Mouse (Mus musculus): Measurements from ENCODE around the gene Glis2.

Gene Glis2

GRCm38 (mm10) chr16:4593971-4594813, at the start of gene Glis2:
Glis2 (plus strand) TSS chr16:4594713.
- peak in 1 of 2 experiments; percentile 32 for DNase-seq (ENCODE audit: low spot score in 2 of 2)

GRCm38 (mm10) chr16:4544845-4545244, 49.7 kb upstream of the Glis2 start:
- no peak for DNase-seq (ENCODE audit: low spot score in 2 of 2)

DNA sequence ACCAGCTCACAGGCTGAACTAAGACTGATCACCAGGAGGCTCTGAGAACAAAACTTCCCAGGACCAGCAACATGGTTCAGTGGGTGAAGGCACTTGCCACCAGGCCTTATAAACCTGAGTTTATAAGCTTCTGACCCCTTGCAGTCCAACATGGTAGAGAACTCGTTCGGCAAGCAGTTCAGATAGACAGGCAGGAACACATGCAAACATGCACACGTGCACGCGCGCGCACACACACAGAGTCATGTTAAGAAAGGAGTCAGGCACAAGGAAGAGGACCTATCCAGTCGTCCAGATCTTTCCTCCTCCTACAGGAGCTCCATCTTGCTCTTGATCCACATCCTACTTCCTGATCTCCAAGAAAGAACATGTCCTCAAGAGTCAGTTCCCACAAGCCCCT, 47.7 kb upstream of the Glis2 start:
- DNase-seq (ENCODE audit: low spot score in 2 of 2): no peak

DNA sequence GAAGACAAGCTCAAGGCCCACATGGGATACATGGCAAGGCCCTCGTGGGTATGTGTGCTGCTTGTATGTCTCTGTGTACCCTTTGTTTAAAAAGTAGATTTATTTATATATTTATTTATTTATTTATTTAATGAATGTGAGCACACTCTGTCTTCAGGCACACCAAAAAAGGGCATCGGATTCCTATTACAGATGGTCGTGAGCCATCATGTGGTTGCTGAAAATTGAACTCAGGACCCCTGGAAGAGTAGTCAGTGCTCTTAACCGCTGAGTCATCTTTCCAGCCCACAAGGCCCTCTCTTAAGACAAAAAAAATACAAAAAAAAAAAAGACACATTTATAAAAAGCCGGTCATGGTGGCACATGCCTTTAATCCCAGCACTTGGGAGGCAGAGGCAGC, 46.9 kb upstream of the Glis2 start:
- DNase-seq (ENCODE audit: low spot score in 2 of 2): no peak

DNA sequence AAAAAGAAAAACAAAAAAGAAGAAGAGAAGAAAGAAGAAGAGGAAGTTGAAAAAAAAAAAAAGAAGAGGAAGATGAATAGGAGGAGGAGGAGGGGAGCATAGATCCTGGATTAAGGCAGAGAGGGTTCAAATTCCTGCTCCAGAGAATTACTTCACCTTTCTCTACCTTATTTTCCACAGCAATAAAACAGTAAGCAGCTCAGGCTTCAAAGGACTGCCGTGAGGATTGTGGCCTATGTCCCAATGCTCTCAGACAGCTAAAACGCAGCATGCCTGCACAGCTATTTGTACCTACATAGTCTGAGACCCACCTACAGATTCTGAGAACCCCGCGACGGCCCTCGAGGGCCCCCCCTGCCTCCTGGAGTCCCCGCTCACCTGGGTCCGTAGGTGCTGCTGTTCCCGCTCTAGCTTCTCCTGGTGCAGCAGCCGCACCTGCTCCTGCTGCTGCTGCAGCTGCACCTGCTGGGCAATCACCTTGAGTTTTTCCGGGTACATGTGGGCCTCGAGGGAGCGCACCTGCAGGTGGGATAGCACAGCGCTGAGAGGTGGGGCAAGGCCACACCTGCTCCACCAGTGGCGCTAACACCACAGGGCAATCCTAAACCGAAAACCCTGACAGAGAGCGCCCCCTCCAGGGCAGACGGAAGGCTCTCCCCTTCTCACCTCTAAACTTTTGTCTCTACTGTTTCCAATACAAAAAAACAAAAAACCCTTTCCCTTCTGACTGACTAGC, 45.4 kb upstream of the Glis2 start:
- DNase-seq (ENCODE audit: low spot score in 2 of 2): no peak

DNA sequence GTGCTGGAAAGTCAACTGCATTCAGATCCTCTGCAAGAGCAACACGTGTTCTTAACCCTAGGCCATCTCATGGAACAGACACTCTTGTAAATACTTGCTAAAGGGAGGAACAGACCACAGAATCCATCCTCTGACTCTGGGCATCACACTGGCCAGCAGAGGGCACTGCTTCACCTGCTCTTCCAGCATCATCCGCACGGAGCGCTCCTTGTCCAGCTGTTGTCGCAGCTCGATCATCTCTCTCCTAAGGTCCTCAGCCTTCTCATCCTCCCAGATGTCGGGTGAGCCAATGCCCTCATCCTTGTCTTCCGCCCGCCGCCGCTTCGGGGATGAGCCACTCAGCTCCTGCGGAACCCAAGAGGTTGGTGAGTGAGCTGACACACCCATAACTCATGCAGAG, 43.5 kb upstream of the Glis2 start:
- peak; percentile 36 to 55 for DNase-seq (ENCODE audit: low spot score in 2 of 2)

DNA sequence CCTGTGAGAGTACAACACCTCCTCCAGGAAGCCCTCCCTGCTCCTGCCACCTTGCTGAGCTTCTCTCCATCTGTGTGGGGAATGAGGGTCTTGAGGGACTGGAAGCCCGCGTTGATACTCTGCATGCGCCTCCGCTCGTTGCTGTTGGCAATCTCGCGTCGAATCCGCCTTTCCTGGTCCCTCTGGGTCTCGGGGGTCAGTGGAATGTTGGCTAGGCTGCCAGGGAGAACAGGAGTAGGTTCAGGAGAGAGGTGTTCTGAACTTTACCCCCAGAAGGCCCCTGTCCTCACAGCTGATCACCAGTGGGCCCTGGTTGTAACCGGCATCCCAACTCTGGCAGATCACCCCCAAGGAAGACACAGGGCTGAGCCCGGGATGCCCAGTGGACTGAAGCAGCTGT, 42.6 kb upstream of the Glis2 start:
- DNase-seq (ENCODE audit: low spot score in 2 of 2): no peak

- DNase-seq (ENCODE audit: low spot score in 2 of 2): peak in 1 of 2 experiments; percentile 28
These were observed 41.5 kb upstream of the Glis2 start for GRCm38 (mm10) chr16:4552829-4553550.

DNA sequence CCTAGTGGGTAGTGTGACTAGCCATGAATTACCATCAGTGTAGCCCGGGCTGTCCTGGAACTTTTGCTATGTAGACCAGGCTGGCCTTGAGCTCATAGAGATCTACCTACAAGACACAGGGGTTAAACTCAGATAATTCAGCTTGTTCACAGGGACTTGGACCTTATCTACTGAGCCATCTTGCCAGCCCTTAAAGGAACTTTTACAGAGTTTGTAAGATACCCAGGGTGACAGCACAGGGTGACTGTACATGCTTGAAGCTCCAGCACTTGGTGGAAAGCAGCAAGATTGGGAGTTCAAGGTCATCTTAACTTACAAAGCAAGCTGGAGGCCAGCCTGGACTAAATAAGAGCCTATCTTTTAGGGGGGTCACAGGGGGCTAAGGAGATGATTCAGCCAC, 39.0 kb upstream of the Glis2 start:
- DNase-seq (ENCODE audit: low spot score in 2 of 2): no peak

DNA sequence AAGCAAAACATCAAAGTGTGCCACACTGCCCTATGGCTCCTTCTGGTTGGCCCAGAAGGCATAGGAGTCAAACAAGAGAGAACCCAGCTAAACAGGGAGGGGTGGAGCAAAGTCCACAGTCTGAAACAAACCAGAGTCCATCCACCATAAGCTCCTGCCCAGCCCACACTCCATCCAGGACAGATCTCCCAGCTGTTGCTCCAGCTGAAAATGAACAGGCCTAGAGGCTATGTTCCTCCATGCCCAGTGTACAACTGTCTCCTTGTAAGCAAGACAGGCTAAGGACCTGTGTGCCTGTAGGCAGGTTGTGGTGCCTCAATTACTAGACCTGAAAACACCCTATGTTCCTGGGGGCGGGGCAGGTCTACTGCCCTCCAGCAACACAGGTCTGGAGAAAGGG, 37.4 kb upstream of the Glis2 start:
- DNase-seq (ENCODE audit: low spot score in 2 of 2): no peak

DNA sequence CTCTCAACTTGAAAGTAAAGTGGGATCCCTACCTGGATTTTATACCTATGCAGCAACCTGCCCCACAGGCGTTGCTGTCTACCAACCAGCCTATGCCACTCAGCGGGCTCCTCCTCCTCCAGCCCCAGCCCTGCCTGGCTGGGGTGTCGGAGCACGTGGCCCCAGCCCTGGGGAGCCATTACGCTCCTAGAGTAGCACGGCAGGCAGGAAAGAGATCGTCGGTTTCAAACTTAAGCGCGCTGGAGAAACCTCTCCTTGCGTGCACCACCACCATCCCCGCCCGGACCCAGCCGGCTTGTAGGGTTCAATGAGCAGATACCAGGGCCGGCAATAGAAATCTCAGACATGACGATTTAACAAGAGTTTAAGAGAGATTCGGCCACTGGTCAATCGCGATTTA, 36.6 kb upstream of the Glis2 start:
- DNase-seq (ENCODE audit: low spot score in 2 of 2): peak; percentile 57 to 66

GRCm38 (mm10) chr16:4558384-4558979, 36.0 kb upstream of the Glis2 start:
- DNase-seq (ENCODE audit: low spot score in 2 of 2): peak; percentile 85 to 89

- peak; percentile 48 to 75 for DNase-seq (ENCODE audit: low spot score in 2 of 2)
These were observed 35.4 kb upstream of the Glis2 start for GRCm38 (mm10) chr16:4558980-4559631.

DNA sequence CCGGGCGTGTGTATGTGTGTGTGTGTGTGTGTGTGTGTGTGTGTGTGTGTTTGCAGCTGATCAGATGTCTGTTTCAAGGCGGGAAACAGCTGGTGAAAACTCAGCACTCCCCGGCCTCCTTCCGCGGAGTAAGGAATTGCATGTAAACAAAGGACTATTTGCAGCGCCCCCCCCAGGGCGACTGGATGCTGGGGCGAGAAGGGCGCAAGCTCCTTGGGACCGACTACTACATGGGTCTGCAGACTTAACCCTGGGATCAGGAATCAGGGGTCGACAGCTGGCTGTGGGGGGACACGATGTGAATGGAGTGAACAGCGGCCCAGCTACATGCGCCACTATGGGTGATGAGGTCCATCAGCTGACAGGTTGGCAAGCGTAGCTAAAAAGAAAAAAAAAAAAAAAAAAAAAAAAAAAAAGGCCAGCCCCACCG, 34.8 kb upstream of the Glis2 start, which contains the start of gene Tfap4:
TSS of gene Tfap4 (minus strand) at position 140 of the 430 bp plus-strand sequence.
- peak; percentile 80 to 89 for DNase-seq (ENCODE audit: low spot score in 2 of 2)

GRCm38 (mm10) chr16:4560145-4560952, 34.2 kb upstream of the Glis2 start:
- DNase-seq (ENCODE audit: low spot score in 2 of 2): peak; percentile 58 to 69

DNA sequence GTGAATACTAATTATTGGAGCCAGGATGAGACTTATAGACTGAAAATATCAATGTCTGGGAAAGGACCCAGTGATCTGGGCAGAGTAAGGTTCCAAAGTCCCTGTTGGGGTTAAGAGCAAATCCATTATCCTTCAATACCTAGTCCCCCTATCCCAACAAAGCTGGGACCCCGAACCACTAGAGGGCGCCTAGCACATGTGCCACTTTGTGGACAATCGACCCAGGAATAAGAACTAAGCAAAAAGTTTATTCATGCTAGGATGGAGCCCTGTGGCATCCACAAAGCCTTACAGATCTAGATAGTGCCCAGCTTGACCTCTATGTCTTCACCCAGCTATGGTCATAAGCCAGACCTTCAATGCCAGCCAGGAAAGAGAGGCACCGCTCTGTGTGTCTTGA, 26.6 kb upstream of the Glis2 start:
- peak; percentile 67 to 78 for DNase-seq (ENCODE audit: low spot score in 2 of 2)

GRCm38 (mm10) chr16:4570737-4571136, 23.8 kb upstream of the Glis2 start:
- no peak for DNase-seq (ENCODE audit: low spot score in 2 of 2)

DNA sequence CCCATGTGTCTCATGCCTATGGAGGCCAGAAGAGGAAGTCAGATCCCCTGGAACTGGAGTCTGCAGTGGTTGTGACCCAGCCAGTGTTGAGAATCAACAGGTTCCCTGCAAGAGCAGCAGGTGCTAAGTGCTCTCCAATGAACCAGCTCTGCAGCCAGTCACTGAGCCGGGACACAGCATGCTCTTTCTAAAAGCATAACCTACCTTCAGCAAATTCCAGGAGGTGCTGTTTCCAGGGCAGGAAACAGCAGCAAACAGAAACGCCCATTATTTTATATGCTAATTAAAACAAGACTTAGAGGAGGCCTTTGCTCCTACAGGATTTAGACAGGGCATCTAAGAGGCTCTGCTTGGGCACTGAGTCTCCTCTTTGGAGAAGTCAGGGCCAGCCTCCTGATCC, 18.5 kb upstream of the Glis2 start:
- DNase-seq (ENCODE audit: low spot score in 2 of 2): no peak

GRCm38 (mm10) chr16:4576873-4577272, 17.6 kb upstream of the Glis2 start:
- no peak for DNase-seq (ENCODE audit: low spot score in 2 of 2)

DNA sequence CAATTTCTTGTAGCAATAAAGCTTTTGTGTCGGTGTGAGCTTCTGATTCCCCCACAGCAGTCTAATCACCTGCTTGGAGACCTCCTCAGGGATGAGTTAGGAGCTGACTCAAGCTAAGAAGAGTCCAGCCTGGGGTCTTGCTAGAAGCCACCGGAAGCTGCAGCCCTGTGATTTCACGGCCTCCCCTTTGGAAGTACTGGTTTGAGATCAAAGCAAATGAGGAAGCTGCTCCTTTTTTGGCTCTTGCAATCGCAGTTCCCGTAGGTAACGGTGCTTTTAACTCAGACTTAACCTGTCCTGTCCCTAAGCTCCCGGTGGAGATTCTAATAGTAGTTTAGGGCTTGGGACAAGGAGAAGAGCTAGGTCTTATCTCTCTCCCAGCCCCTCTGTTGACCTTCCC, 15.9 kb upstream of the Glis2 start:
- DNase-seq (ENCODE audit: low spot score in 2 of 2): no peak

All from urinary bladder, adult 18-20 months (tissue).